Mouse (Mus musculus): ENCODE measurements at regions not wholly inside any gene's neighbourhood (a gene's known extent, or its start where the extent isn't known, plus 50 kb on each side); places are given as distances from the start of the nearest gene placed in this dataset.

GRCm38 (mm10) chr1:27745200-27745599 lies 1034.9 kb downstream of the Gm597 start:
- peak; percentile 0 for DNase-seq (ENCODE audit: low spot score)
